Mouse (Mus musculus) layer of hippocampus, adult 9-11 months (tissue): ENCODE results near the gene Arid1b.

ENCODE experiments used
- DNase-seq: peaks from one replicate; pipeline ENCODE4 v3.0.0; 2022

The Arid1b gene

GRCm38 (mm10) chr17:5022019-5022544 lies 27.9 kb downstream of the Arid1b start:
- DNase-seq, result no peak

DNA sequence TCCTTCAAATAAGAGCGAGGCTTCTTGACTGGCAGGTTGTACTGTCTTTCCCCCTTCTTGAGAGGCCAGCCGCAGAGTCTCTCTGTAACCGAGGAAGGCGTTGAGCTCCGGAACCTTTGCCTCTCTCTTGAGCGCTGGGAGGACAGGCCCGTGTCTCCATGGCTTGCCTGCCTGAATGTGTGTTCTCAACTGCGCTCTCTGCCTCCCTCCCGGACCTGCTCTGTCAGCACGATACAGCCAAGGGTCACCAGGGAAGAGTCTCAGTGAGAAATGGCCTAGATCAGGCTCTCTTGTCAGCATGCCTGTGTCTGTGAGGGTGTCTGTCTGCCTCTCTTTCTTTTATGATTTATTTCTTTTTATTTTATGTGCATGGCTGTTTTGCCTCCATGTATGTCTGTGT lies 29.6 kb downstream of the Arid1b start:
- DNase-seq, result no peak

- no peak for DNase-seq
These were observed 31.3 kb downstream of the Arid1b start for GRCm38 (mm10) chr17:5025400-5025799.

- no peak for DNase-seq
These were observed 32.4 kb downstream of the Arid1b start for GRCm38 (mm10) chr17:5026578-5026977.

GRCm38 (mm10) chr17:5029148-5029547 lies 35.0 kb downstream of the Arid1b start:
- no peak for DNase-seq

DNA sequence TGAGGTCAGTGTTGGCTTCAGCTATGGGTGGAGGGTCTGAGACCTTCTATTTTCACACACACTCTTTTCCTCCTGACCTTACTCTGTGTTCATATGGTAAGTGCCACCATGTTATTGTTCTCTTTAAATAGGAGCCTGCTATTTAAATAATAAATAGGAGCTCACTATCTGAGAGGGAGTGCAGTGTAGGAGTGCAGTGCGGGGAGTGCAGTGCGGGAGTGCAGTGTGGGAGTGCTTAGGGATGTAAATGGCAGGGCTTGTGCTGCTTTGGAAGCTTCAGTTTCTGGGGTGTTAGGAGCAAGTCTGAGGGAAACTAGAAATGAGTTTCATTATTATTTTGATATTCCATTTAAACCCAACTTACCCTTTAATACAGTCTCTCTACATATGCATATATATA lies 36.2 kb downstream of the Arid1b start:
- DNase-seq, result no peak

- no peak for DNase-seq
These were observed 39.2 kb downstream of the Arid1b start for GRCm38 (mm10) chr17:5033346-5033745.

DNA sequence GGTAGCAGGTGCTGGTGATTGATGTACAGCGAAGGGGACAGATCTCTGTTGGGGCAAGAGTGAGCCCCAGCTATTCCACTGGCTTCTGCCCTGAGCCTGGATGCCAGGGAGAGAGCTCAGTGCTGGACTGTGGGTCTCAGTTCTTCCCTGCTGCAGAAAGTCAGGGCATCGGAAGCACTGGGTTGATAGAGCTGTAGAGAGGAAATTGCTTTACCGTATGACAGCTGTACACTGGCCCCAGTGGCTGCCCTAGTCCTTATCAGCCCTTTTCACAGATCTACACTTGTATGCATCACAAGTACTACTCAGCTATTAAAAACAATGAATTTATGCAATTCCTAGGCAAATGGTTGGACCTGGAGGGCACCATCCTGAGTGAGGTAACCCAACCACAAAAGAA lies 40.1 kb downstream of the Arid1b start:
- no peak for DNase-seq

DNA sequence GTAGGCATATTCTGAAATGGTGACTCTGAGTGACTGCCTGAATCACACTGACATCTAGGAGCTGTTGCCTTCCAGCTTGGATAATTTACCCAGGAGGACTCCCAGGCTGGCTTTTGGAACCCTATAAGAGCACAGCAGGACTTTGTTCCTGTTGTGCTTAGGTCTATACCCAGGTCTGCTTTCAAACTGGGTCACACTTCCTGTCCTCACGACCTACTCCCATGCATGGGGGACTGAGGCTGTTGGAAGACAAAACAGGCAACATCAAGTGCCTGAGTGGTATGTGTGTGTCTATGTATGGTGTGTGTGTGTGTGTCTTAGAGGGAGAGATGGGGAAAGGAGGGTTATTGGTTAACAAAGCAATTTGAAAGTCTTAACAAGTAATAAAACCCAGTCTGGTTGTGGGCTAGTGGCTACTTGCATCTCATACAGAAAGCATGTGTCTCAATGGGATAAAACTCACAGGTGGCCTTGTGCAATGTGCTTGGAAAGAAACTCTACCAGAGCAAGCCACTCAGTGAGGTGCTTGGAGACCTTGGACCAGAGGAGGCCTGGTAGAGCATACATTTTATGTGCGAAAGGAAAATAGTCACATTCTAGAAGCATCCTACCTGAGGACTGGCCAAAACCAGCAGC lies 42.2 kb downstream of the Arid1b start:
- DNase-seq, result no peak

- DNase-seq, result no peak
These were observed 43.1 kb downstream of the Arid1b start for GRCm38 (mm10) chr17:5037199-5037598.

DNA sequence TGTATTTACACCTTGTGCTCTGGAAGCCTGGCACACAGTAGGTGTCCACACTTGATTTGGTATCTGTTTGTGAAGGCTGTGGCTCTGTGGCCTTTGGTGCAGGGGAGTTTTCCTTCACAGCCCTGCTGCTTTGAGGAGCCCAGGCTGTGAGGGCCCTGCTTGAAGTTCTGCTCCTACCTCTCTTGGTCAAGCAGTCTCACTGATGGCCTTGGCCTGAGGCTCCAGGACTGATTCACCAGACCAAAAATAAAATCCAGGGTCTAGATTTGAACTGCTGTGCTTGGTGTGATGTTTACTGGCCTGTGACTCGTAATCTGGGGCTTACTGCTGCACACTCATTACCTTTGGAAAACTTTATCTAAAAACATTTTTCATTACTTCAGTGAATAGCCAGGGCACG lies 45.7 kb downstream of the Arid1b start:
- no peak for DNase-seq

DNA sequence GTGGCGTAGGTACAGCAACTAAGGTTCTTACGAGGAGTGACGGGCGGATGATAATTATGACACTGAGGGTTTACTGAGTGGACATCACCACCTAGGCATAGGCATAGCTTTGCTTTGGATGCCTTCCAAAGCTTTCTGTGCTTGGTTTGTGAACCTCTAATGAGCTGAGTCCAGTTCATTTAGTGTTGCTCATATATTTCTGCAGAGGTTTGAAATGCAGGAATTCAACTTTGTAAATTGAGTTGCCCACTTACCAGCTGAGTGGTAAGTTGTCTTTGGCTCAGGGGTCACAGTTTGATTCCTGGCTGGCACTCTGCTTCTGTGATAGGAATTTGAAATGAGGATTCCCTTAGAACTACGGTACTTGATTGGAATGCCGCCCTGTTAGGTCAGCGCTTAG lies 49.7 kb downstream of the Arid1b start:
- DNase-seq, result no peak

DNA sequence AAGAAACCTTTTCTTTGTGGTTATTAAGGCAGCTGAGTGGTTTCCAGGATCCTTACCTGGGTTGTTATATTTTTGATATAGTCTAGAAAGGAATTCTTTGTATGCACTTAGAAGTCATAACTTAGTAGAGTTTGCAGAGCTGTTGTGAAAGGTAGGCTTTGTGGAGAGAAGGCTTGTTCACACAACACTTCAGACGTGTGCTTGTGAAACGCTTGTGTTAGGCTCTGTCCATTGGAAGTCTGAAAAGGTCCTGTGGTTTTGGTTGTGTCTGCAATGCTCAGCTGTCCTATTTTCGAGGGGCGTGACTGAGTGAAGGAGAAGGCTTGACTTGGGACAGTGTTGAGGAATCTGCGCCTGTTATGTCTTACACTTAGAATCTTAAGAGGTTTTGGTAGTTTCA lies 51.5 kb downstream of the Arid1b start:
- no peak for DNase-seq

- no peak for DNase-seq
These were observed 53.2 kb downstream of the Arid1b start for GRCm38 (mm10) chr17:5047373-5047772.

DNA sequence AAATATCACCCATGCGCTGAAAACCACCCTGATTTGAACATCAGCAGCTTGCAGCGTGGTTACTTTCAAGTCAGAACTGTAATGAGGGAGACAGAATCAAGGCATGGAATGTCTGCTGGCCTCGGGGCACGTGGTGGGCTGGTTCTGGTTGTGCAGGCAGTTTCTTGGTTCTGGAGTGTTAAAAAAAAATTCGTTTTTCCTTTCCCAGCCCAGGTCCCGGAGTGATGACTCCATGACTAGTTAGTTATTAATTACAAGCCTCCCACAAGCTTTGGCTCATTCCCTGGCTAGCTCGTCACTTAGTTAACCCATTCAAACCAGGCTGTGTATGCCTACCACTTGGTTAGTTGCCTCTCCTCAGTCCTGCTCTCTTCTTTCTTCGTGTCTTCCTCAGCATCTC lies 56.1 kb downstream of the Arid1b start:
- no peak for DNase-seq

- no peak for DNase-seq
These were observed 56.9 kb downstream of the Arid1b start for GRCm38 (mm10) chr17:5050970-5051530.

GRCm38 (mm10) chr17:5052091-5052799 lies 58.1 kb downstream of the Arid1b start:
- no peak for DNase-seq

DNA sequence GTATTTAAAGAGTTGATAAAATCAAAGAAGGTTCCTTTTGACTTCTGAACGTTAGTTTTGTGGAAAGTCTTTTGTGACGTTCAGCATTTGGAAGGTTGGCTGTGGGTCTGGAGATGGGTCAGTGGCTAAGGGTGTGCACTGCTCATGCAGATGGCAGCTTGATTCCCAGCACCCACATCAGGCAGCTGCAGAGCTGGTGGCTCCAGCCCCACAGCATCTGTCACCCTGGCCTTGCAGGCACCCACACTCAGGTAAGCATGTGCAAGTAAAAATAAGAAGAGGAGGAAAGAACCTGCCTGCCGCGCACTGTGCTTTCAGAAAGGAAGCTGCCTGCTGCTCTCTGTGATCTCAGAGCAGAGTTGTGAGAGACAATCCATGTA lies 58.7 kb downstream of the Arid1b start:
- DNase-seq, result no peak

- DNase-seq, result no peak
These were observed 59.1 kb downstream of the Arid1b start for GRCm38 (mm10) chr17:5053201-5053600.

- no peak for DNase-seq
These were observed 61.3 kb downstream of the Arid1b start for GRCm38 (mm10) chr17:5055412-5055811.

DNA sequence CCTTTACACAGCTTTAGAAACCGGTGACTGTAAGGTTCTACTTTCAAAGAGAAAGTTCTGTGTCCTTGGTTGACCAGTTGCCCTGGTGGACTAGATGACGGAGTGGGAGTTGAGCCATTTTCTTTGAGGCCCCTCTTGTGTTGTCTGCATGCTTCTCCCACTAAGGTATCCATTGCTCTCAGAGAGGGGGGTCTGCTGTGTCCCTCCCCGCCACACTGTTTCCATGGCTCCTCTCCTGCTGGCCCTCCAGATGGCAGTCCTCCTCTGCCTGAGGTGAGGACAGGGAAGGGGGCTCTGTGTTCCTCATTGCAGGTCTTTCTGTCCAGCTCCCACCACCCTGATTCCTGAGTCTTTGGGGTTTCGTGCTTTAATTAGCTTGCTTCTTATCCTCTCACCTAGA lies 62.5 kb downstream of the Arid1b start:
- no peak for DNase-seq

DNA sequence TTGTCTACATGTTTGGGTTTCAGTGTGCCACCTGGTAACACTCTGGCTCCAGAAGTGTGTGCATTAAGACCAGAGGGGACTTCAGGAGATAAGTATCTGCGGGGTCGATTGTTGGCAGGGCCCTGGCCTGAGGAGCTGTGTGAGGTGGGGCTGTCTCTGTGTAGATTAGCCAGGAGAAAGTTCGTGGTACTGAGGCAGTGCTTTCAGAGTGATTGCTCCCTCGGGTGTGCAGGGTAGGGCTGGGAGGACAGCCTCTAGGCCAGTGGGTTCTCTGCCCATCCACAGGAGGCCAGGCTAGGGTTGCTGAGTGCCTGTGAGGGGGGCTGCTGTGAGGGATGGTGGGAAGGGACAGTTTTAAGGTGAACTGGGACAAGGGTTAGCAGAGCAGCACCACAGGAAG lies 63.2 kb downstream of the Arid1b start:
- no peak for DNase-seq

GRCm38 (mm10) chr17:5057944-5058720 lies 64.0 kb downstream of the Arid1b start:
- DNase-seq, result peak; percentile 47
